Mouse (Mus musculus): ENCODE measurements at regions not wholly inside any gene's neighbourhood (a gene's known extent, or its start where the extent isn't known, plus 50 kb on each side); places are given as distances from the start of the nearest gene placed in this dataset.

GRCm38 (mm10) chr13:111356520-111357456, 102.0 kb downstream of the Actbl2 start:
- no peak for ATAC-seq (ENCODE audit: low FRiP score, low read depth)
- WGBS, result 82% methylated on average over 9 of the region's 9 CpGs
- Histone ChIP-seq H3K4me1 (no peaks in the 10 kb centered on the region), H3K36me3 (no peaks in the 10 kb centered on the region), H3K9me3 (no peaks in the 10 kb centered on the region), H3K4me2 (replicated peaks) (no peak overlapping the region), H3K9ac (no peak overlapping the region), H3K4me3 (no peak overlapping the region), H3K27me3 (replicated peaks) (no peaks in the 10 kb centered on the region), H3K27ac (no peak overlapping the region)

DNA sequence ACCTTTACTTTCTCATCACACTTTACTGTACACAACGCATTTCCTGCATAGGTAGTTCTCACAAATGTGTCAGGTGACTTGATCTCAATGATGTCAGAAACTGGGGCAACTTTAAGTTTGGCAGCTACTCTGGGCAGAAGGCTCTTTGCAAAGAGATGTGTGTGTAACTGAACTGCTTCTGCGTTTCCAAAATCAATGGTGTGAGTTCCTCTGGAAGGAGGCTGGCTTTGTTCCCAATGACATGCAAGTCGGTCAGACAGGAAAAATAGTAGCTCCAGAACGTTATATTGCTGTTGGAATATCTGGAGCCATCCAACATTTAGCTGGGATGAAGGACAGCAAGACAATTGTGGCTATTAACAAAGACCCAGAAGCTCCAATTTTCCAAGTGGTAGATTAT, 106.6 kb downstream of the Actbl2 start:
- Histone ChIP-seq H3K4me1 (no peaks in the 10 kb centered on the region), H3K9me3 (peaks cover 7% of the 10 kb centered on the region; the same call in 1 of the 2 replicates), H3K9ac (no peak overlapping the region), H3K4me3 (no peak overlapping the region), H3K36me3 (no peaks in the 10 kb centered on the region), H3K27ac (no peak overlapping the region), H3K4me2 (replicated peaks) (no peak overlapping the region), H3K27me3 (replicated peaks) (no peaks in the 10 kb centered on the region)
- WGBS, result 84% methylated on average over 4 of the region's 4 CpGs
- no peak for ATAC-seq (ENCODE audit: low FRiP score, low read depth)

GRCm38 (mm10) chr13:111363176-111363739, 108.4 kb downstream of the Actbl2 start:
- Histone ChIP-seq H3K9me3 (peaks cover 7% of the 10 kb centered on the region; the same call in 1 of the 2 replicates), H3K27me3 (replicated peaks) (no peaks in the 10 kb centered on the region), H3K4me2 (replicated peaks) (no peak overlapping the region), H3K9ac (no peak overlapping the region), H3K4me3 (no peak overlapping the region), H3K36me3 (no peaks in the 10 kb centered on the region), H3K4me1 (no peaks in the 10 kb centered on the region), H3K27ac (no peak overlapping the region)
- WGBS, result 56% methylated on average over 5 of the region's 5 CpGs
- no peak for ATAC-seq (ENCODE audit: low FRiP score, low read depth)

GRCm38 (mm10) chr13:111366871-111367270, 112.1 kb downstream of the Actbl2 start:
- Histone ChIP-seq H3K9me3 (peaks cover 7% of the 10 kb centered on the region; the same call in 1 of the 2 replicates), H3K9ac (no peak overlapping the region), H3K4me2 (replicated peaks) (no peak overlapping the region), H3K4me3 (no peak overlapping the region), H3K4me1 (no peaks in the 10 kb centered on the region), H3K36me3 (no peaks in the 10 kb centered on the region), H3K27me3 (replicated peaks) (no peaks in the 10 kb centered on the region), H3K27ac (no peak overlapping the region)
- 91% methylated on average over 8 of the region's 8 CpGs for WGBS
- ATAC-seq (ENCODE audit: low FRiP score, low read depth), result no peak

DNA sequence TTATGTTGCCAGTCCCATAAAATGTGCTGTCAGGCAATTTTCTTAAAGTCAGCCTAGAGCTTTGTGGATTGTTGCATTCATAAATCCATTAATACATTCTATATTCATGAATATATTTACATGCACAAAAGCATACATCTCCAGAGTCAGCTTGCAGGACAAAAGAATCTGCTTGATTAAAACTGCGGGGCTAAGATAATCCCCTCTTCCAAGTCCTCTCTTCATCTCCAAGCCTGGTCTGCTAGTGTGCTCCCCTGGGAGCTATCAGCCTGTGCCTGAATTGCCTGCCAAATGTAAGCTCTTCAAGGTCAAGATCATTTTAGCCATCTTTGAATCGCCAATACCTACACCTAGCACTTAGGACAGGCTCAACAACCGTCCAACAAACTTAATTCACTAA, 112.8 kb downstream of the Actbl2 start:
- Histone ChIP-seq H3K27ac (no peak overlapping the region), H3K9ac (no peak overlapping the region), H3K4me3 (no peak overlapping the region), H3K9me3 (peaks cover 7% of the 10 kb centered on the region; the same call in 1 of the 2 replicates), H3K36me3 (no peaks in the 10 kb centered on the region), H3K4me2 (replicated peaks) (no peak overlapping the region), H3K4me1 (no peaks in the 10 kb centered on the region), H3K27me3 (replicated peaks) (no peaks in the 10 kb centered on the region)
- no peak for ATAC-seq (ENCODE audit: low FRiP score, low read depth)
- 49% methylated on average over 3 of the region's 3 CpGs for WGBS

DNA sequence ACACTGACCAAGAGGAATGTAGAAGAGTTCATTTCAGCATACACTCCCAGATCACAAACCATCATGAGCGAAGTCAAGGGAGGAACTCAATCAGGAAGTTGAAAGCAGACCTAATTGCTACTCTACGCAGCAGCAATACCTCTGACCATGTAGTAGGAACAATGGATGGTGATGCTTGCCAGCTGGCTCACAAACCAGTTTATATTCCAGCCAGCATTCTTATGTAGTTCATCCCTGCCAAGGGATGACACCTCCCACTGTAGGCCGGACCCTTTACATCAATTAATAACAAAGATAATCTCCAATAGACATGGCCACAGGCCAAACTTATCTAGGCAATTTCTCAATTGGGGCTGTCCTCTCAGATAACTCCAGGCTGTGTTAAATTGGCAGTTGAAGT, 115.1 kb downstream of the Actbl2 start:
- WGBS, result 88% methylated on average over 3 of the region's 3 CpGs
- no peak overlapping the region for H3K27ac ChIP-seq
- no peaks in the 10 kb centered on the region for H3K36me3 ChIP-seq
- H3K9ac ChIP-seq, result no peak overlapping the region
- H3K4me1 ChIP-seq, result no peaks in the 10 kb centered on the region
- ATAC-seq (ENCODE audit: low FRiP score, low read depth), result no peak
- peaks cover 7% of the 10 kb centered on the region; the same call in 1 of the 2 replicates for H3K9me3 ChIP-seq
- H3K27me3 ChIP-seq (replicated peaks), result no peaks in the 10 kb centered on the region
- no peak overlapping the region for H3K4me2 ChIP-seq (replicated peaks)
- H3K4me3 ChIP-seq, result no peak overlapping the region

DNA sequence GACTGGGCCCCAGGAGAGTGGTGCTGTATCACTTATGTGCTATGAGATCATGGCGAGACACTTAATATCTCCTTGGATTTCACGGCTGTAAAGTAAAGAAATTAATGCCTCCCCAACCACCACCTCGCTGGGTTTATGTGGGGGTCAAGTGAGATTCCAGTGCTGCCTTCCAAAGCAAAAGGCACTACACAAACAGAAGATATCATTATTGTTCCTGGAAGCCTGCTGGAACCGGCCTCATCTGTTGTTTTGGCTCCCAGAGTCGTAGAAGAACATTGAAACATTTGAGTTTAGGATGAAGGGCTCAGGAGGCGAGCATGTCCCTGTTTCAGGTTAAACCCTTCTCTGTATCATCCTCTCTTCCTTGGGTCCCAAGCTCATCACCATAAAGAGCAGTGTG, 116.6 kb downstream of the Gpbp1 start:
- H3K36me3 ChIP-seq, result no peaks in the 10 kb centered on the region
- no peak for ATAC-seq (ENCODE audit: low FRiP score, low read depth)
- H3K27ac ChIP-seq, result no peak overlapping the region
- no peak overlapping the region for H3K9ac ChIP-seq
- H3K4me2 ChIP-seq (replicated peaks), result no peak overlapping the region
- no peaks in the 10 kb centered on the region for H3K27me3 ChIP-seq (replicated peaks)
- H3K4me3 ChIP-seq, result no peak overlapping the region
- no peaks in the 10 kb centered on the region for H3K4me1 ChIP-seq
- H3K9me3 ChIP-seq, result no peaks in the 10 kb centered on the region
- WGBS, result 71% methylated on average over 6 of the region's 6 CpGs

DNA sequence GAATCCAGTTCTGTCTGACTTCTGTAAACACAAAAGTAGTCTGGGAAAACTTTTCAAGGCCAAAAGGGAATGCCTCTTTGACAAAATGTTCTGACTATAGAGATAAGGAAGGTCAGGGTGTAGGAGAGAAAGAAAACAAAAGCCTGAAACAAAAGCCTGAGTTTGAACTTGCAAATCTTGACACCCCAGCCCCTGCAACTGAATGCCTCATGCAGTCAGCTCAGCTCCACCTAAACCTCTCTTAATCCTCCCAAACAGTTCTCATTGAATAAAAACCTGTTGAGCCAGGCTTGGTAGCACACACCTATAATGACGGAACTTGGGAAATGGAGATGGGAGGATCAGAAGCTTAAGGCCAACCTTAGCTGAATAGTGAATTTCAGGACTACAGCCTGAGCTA, 116.1 kb downstream of the Gpbp1 start:
- no peak for ATAC-seq (ENCODE audit: low FRiP score, low read depth)
- 71% methylated on average over 1 of the region's 1 CpGs for WGBS

More for the DNA sequence above, 116.1 kb downstream of the Gpbp1 start:
- no peaks in the 10 kb centered on the region for H3K9me3 ChIP-seq
- no peak overlapping the region for H3K4me3 ChIP-seq
- no peak overlapping the region for H3K27ac ChIP-seq
- H3K4me2 ChIP-seq (replicated peaks), result no peak overlapping the region
- H3K9ac ChIP-seq, result no peak overlapping the region
- no peaks in the 10 kb centered on the region for H3K4me1 ChIP-seq
- no peaks in the 10 kb centered on the region for H3K27me3 ChIP-seq (replicated peaks)
- no peaks in the 10 kb centered on the region for H3K36me3 ChIP-seq

Measured in neural tube, embryonic 12.5 days (tissue).